Mouse (Mus musculus) cerebellum, postnatal 25 days (tissue): ENCODE measurements around the gene Olfr1250.
"Not testable (repeated sequence)": the region's sequence is repeated elsewhere in the genome, so short reads cannot be mapped to it uniquely, and the experiment has no call there.

Source experiments
- DNase-seq, 2 experiments: peaks; one replicate each; pipeline ENCODE4 v3.0.0; 2021; ENCODE audit warnings: mixed read lengths in 2 of 2

The Olfr1250 gene

DNA sequence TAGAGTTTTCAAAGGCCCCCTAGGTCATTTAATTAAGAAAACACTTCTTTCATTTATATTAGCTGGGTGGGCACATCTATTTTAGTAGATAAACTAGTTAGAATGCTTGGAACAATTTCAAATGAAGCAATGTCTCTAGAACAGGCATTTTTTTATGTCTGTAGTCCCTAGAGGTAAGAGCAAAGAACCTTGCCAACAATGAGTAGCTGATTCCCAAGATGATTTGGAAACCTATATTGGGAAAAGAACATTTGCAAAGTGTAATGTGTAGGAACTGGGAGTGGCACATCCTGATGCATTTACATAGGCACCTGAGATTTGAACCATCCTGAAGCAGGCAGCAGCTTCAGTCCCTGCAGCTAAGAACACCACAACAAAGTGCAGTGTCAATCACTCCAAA is at the start of gene Olfr1250:
Olfr1250 (minus strand) TSS at position 101 of the 400 bp plus-strand sequence.
- DNase-seq = no peak

DNA sequence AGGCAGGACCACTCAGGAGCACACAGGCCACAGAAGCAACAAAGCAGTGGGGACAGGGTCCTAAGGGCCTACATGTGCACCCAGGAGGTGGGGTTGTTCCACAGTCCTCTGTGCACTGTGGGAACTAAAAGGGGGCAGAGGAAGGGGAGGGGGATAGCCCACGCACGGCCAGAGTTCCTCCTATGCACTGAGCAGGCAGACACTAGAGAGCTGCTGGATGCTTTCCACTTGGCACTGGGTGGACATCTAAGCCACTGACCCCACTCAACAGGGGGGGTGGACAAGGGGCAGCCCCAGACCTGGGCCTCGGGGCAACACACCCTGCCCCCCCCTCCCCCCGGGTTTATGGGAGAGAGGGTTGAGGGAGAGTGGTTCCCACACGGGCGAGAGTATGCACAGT is 30.7 kb upstream of the Olfr1250 start:
- DNase-seq = no peak

DNA sequence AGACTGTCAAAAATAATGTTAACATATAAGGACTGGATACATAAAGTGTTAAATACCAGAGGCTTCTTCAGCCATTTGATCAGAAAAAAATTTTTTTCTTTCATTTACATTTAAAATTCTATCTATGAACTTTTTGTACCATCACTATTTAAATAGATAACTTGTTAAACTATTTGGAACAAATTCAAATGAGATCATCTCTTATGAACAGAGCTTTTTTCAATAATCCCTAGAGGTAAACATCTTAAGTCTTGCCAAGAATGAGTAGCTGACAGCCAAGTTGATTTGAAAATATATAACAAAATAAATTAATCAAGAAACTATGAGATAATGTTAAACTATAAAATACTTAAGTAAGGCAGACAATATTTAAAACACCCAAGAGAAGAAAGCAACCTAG is 10.6 kb upstream of the Olfr1250 start, which contains the start of gene Olfr1251:
Olfr1251 (minus strand) TSS at position 101 of the 400 bp plus-strand sequence.
- DNase-seq = no peak

DNA sequence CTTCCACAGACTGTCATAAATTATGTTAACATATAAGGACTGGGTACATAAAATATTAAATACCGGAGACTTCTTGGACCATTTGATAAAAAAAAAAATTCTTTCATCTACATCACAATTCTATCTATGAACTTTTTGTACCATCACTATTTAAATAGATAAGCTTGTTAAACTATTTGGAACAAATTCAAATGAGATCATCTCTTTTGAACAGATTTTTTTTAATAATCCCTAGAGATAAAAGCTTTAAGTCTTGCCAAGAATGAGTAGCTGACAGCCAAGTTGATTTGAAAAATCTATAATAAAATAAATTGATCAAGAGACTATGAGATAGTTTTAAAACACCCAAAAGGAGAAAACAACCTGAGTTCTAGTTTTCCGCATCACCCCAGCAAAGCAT is 26.4 kb downstream of the Olfr1250 start, which contains the start of gene Olfr1249:
Olfr1249 (minus strand) TSS at position 101 of the 400 bp plus-strand sequence.
- DNase-seq = no peak

DNA sequence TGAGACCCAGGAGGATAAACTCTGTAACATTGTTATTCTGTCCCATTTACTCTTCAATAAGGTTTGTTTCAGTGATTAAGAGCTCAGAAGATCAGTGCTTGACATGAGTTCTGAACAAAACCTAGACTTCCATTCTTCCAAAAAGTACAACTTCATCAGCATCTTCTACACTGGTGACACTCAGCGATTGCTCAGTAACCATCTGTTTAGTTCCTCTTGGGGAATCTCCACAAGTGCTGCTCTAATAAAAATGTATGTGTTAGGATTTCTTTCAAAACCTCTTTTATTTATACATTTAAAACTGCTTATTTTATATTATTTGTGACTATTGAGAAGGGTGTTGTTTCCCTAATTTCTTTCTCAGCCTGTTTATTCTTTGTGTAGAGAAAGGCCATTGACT is 43.1 kb downstream of the Olfr1250 start, which contains the start of gene Olfr1248:
Olfr1248 (minus strand) TSS at position 101 of the 400 bp plus-strand sequence.
- DNase-seq = not testable (repeated sequence)

DNA sequence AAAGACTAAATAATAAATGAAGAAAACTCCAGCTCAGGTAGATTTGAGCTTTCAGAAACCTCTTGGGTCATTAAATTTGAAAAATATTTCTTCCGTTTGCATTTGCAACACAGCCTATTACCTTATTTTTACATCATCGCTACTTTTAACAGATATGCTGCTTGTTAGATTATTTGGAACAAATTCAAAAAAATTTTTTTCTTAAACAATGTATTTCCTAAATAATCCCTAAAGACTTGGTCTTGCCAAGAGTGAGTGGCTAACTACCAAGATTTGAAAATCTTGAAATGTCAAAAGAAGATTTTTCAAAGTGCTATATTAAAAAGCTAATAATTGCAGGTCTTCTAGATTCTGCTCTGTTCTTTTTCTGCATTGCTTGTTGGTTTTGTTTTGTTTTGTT is 47.2 kb downstream of the Olfr1250 start, which contains the start of gene Olfr1247:
Olfr1247 (minus strand) TSS at position 101 of the 400 bp plus-strand sequence.
- no peak for DNase-seq
